Mouse (Mus musculus): ENCODE data around the gene Cox5a. TPM values are rescaled to one million over a fixed set of nuclear protein-coding genes. Genes with fewer than 3 reads are reported as not detected.

The Cox5a gene
- 100 to 1,000 TPM; 381 to 426 TPM for total RNA-seq (2021)
- long read RNA-seq, experiment 1, transcript Cox5a-201 (5 exons, 645 nt), result major isoform, 313 of 324 reads
- long read RNA-seq, experiment 1, partial matches to known transcripts, result 8 of 324 reads
- long read RNA-seq, experiment 1, other reads (novel, unspliced or antisense), result 3 of 324 reads
- long read RNA-seq, experiment 2, transcript Cox5a-201 (5 exons, 645 nt), result major isoform, 275 of 282 reads
- long read RNA-seq, experiment 2, partial matches to known transcripts, result 3 of 282 reads
- long read RNA-seq, experiment 2, other reads (novel, unspliced or antisense), result 4 of 282 reads

GRCm38 (mm10) chr9:57521056-57521911, at the start of gene Cox5a:
Gene Cox5a (plus strand): TSS chr9:57521274.
- DNase-seq (ENCODE audit: low spot score in 2 of 2), result peak; percentile 89

- DNase-seq (ENCODE audit: low spot score in 2 of 2), result peak; percentile 45 to 73
These were observed 35.3 kb upstream of the Cox5a start for GRCm38 (mm10) chr9:57485774-57486173.

- no peak for DNase-seq (ENCODE audit: low spot score in 2 of 2)
These were observed 33.3 kb upstream of the Cox5a start for GRCm38 (mm10) chr9:57487807-57488206.

- DNase-seq (ENCODE audit: low spot score in 2 of 2), result no peak
These were observed 27.5 kb upstream of the Cox5a start for GRCm38 (mm10) chr9:57493532-57493931.

GRCm38 (mm10) chr9:57494970-57495369, 26.1 kb upstream of the Cox5a start:
- no peak for DNase-seq (ENCODE audit: low spot score in 2 of 2)

GRCm38 (mm10) chr9:57497236-57497635, 23.8 kb upstream of the Cox5a start:
- no peak for DNase-seq (ENCODE audit: low spot score in 2 of 2)

- DNase-seq (ENCODE audit: low spot score in 2 of 2), result no peak
These were observed 22.5 kb upstream of the Cox5a start for GRCm38 (mm10) chr9:57498536-57498935.

- DNase-seq (ENCODE audit: low spot score in 2 of 2), result no peak
These were observed 19.6 kb upstream of the Cox5a start for GRCm38 (mm10) chr9:57501452-57501851.

- no peak for DNase-seq (ENCODE audit: low spot score in 2 of 2)
These were observed 19.2 kb upstream of the Cox5a start for GRCm38 (mm10) chr9:57501861-57502260.

GRCm38 (mm10) chr9:57502911-57503621, 18.0 kb upstream of the Cox5a start:
- no peak for DNase-seq (ENCODE audit: low spot score in 2 of 2)

- peak in 1 of 2 experiments; percentile 27 for DNase-seq (ENCODE audit: low spot score in 2 of 2)
These were observed 17.3 kb upstream of the Cox5a start, which contains the start of gene Rpp25 for GRCm38 (mm10) chr9:57503622-57504380. Gene Rpp25 (plus strand): TSS chr9:57504026.

- peak in 1 of 2 experiments; percentile 32 for DNase-seq (ENCODE audit: low spot score in 2 of 2)
These were observed 16.7 kb upstream of the Cox5a start for GRCm38 (mm10) chr9:57504381-57504700.

GRCm38 (mm10) chr9:57504891-57505290, 16.2 kb upstream of the Cox5a start:
- no peak for DNase-seq (ENCODE audit: low spot score in 2 of 2)

- peak in 1 of 2 experiments; percentile 43 for DNase-seq (ENCODE audit: low spot score in 2 of 2)
These were observed 15.4 kb upstream of the Cox5a start for GRCm38 (mm10) chr9:57505700-57506099.

GRCm38 (mm10) chr9:57510577-57510976, 10.5 kb upstream of the Cox5a start:
- no peak for DNase-seq (ENCODE audit: low spot score in 2 of 2)

GRCm38 (mm10) chr9:57517113-57517512, 4.0 kb upstream of the Cox5a start:
- DNase-seq (ENCODE audit: low spot score in 2 of 2), result no peak

GRCm38 (mm10) chr9:57520375-57521055, 559 bp upstream of the Cox5a start:
- DNase-seq (ENCODE audit: low spot score in 2 of 2), result no peak

- no peak for DNase-seq (ENCODE audit: low spot score in 2 of 2)
These were observed 1.2 kb downstream of the Cox5a start for GRCm38 (mm10) chr9:57522114-57522860.

- no peak for DNase-seq (ENCODE audit: low spot score in 2 of 2)
These were observed 1.8 kb downstream of the Cox5a start for GRCm38 (mm10) chr9:57522861-57523246.

- DNase-seq (ENCODE audit: low spot score in 2 of 2), result no peak
These were observed 2.7 kb downstream of the Cox5a start for GRCm38 (mm10) chr9:57523754-57524153.

All from adrenal gland, postnatal 4 days (tissue).